Mouse (Mus musculus) heart, embryonic 16.5 days (tissue): ENCODE measurements around the gene Pctp. TPM values are rescaled to one million over a fixed set of nuclear protein-coding genes. Genes with fewer than 3 reads are reported as not detected.

Source experiments
- ATAC-seq: fragments of 200-750 bp; cut with Nextera tagmentation; replicated peaks from 2 replicates; pipeline ENCODE4 v1.8.0; 2017; ENCODE audit warnings: moderate number of reproducible peaks; ENCODE audit not compliant: insufficient read depth, low FRiP score; ENCODE audit errors: extremely low read depth
- H3K27ac ChIP-seq: fragments of 300-500 bp; sonication (generic); 2 replicates; pipeline ENCODE4 v1.5.1; 2014; ENCODE audit warnings: mild to moderate bottlenecking, low read length, control low read depth, moderate library complexity
- H3K27me3 ChIP-seq: fragments of 300-500 bp; sonication (generic); 2 replicates; pipeline ENCODE4 v1.6.1; 2014; ENCODE audit warnings: low read length, mixed read lengths; ENCODE audit not compliant: control insufficient read depth, insufficient read depth
- H3K36me3 ChIP-seq: fragments of 300-500 bp; sonication (generic); 2 replicates; pipeline ENCODE4 v1.6.1; 2014; ENCODE audit not compliant: control insufficient read depth, insufficient read depth
- H3K4me1 ChIP-seq: fragments of 300-500 bp; sonication (generic); 2 replicates; pipeline ENCODE4 v1.6.1; 2014; ENCODE audit warnings: low read length, mixed read lengths; ENCODE audit not compliant: control insufficient read depth, insufficient read depth
- H3K4me2 ChIP-seq: fragments of 300-500 bp; sonication (generic); 2 replicates; pipeline ENCODE4 v1.6.1; 2014; ENCODE audit warnings: low read depth, mild to moderate bottlenecking, control low read depth, low read length
- H3K4me3 ChIP-seq: fragments of 300-500 bp; sonication (generic); 2 replicates; pipeline ENCODE4 v1.5.1; 2014; ENCODE audit warnings: mild to moderate bottlenecking, control low read depth, low read length
- H3K9ac ChIP-seq: fragments of 300-500 bp; sonication (generic); 2 replicates; pipeline ENCODE4 v1.6.1; 2014; ENCODE audit warnings: low read length, control low read depth
- H3K9me3 ChIP-seq: fragments of 300-500 bp; sonication (generic); replicated peaks from 2 replicates; pipeline ENCODE4 v1.6.1; 2016; ENCODE audit warnings: low read length; ENCODE audit not compliant: control insufficient read depth
- WGBS: fragments of 180-500 bp; shearing (Covaris S2); extraction: QIAGEN DNeasy Blood & Tissue Kit; methylation state at CpG from one replicate; pipeline ENCODE4 v1.1.7; 2014; 5-methylcytosine and 5-hydroxymethylcytosine counted together
- polyA plus RNA-seq: library from polyadenylated mRNA; unstranded; fragments of >200 nt; fragmentation: Nextera tagmentation; extraction: Ambion mirVana; gene quantifications from 2 replicates; pipeline ENCODE4 v1.2.1, GENCODE M21; 2015

The Pctp gene
- polyA plus RNA-seq = 7.3 and 8.3 TPM in 2 replicates

- Histone ChIP-seq H3K4me2 (peak within 1 kb of the TSS; percentile 95), H3K27ac (peak within 1 kb of the TSS; percentile 63), H3K4me3 (peak within 1 kb of the TSS; percentile 85), H3K4me1 (peaks cover 7% of the 10 kb centered on the region; the same call in 1 of the 2 replicates), H3K9me3 (no peaks in the 10 kb centered on the region), H3K36me3 (no peaks in the 10 kb centered on the region), H3K27me3 (no peaks in the 10 kb centered on the region), H3K9ac (peak within 1 kb of the TSS; percentile 89)
- WGBS = 11% methylated on average over 35 of the region's 35 CpGs
- ATAC-seq = peak; percentile 99
These were observed at the start of gene Pctp for GRCm38 (mm10) chr11:90002231-90002986. Gene Pctp (minus strand): TSS chr11:90002894.

- peaks cover 10% of the 10 kb centered on the region for H3K4me1 ChIP-seq
- H3K27me3 ChIP-seq = no peaks in the 10 kb centered on the region
- WGBS = 77% methylated on average over 7 of the region's 7 CpGs
- no peak for ATAC-seq
- no peaks in the 10 kb centered on the region for H3K9me3 ChIP-seq
- H3K4me3 ChIP-seq = no peak overlapping the region
- no peaks in the 10 kb centered on the region for H3K36me3 ChIP-seq
- no peak overlapping the region for H3K27ac ChIP-seq
- H3K9ac ChIP-seq = no peak overlapping the region
- H3K4me2 ChIP-seq = no peak overlapping the region
These were observed 47.3 kb upstream of the Pctp start for GRCm38 (mm10) chr11:90050016-90050415.

GRCm38 (mm10) chr11:90047271-90047670, 44.6 kb upstream of the Pctp start:
- ATAC-seq = no peak
- no peaks in the 10 kb centered on the region for H3K9me3 ChIP-seq
- H3K27ac ChIP-seq = no peak overlapping the region

GRCm38 (mm10) chr11:90046211-90046610, 43.5 kb upstream of the Pctp start:
- peaks cover 2% of the 10 kb centered on the region; the same call in 1 of the 2 replicates for H3K4me1 ChIP-seq
- no peak overlapping the region for H3K4me2 ChIP-seq
- WGBS = 33% methylated on average over 7 of the region's 7 CpGs
- H3K36me3 ChIP-seq = no peaks in the 10 kb centered on the region
- H3K27ac ChIP-seq = no peak overlapping the region
- H3K9ac ChIP-seq = no peak overlapping the region
- no peak overlapping the region for H3K4me3 ChIP-seq
- no peaks in the 10 kb centered on the region for H3K27me3 ChIP-seq
- ATAC-seq = no peak
- no peaks in the 10 kb centered on the region for H3K9me3 ChIP-seq

More at GRCm38 (mm10) chr11:90047271-90047670, 44.6 kb upstream of the Pctp start:
- WGBS = 51% methylated on average over 9 of the region's 9 CpGs
- no peaks in the 10 kb centered on the region for H3K36me3 ChIP-seq
- H3K9ac ChIP-seq = no peak overlapping the region
- H3K4me3 ChIP-seq = no peak overlapping the region
- H3K27me3 ChIP-seq = no peaks in the 10 kb centered on the region
- peaks cover 2% of the 10 kb centered on the region; the same call in 1 of the 2 replicates for H3K4me1 ChIP-seq
- H3K4me2 ChIP-seq = no peak overlapping the region

- Histone ChIP-seq H3K27me3 (no peaks in the 10 kb centered on the region), H3K9me3 (no peaks in the 10 kb centered on the region), H3K4me3 (no peak overlapping the region), H3K36me3 (no peaks in the 10 kb centered on the region), H3K4me2 (no peak overlapping the region), H3K9ac (no peak overlapping the region), H3K27ac (no peak overlapping the region), H3K4me1 (peaks cover 2% of the 10 kb centered on the region; the same call in 1 of the 2 replicates)
- no peak for ATAC-seq
- 79% methylated on average over 4 of the region's 4 CpGs for WGBS
These were observed 41.8 kb upstream of the Pctp start for GRCm38 (mm10) chr11:90044459-90044858.

- ATAC-seq = no peak; the same call in 1 of the 2 replicates
- peaks cover 7% of the 10 kb centered on the region for H3K36me3 ChIP-seq
- H3K9ac ChIP-seq = no peak overlapping the region
- no peak overlapping the region for H3K4me3 ChIP-seq
- 25% methylated on average over 5 of the region's 5 CpGs for WGBS
- H3K27me3 ChIP-seq = no peaks in the 10 kb centered on the region
- no peak overlapping the region for H3K27ac ChIP-seq
- H3K9me3 ChIP-seq = peaks cover 3% of the 10 kb centered on the region; the same call in 1 of the 2 replicates
- no peak overlapping the region for H3K4me2 ChIP-seq
- peaks cover 3% of the 10 kb centered on the region for H3K4me1 ChIP-seq
These were observed 35.3 kb upstream of the Pctp start for GRCm38 (mm10) chr11:90038022-90038421.

GRCm38 (mm10) chr11:90036416-90036815, 33.7 kb upstream of the Pctp start:
- Histone ChIP-seq H3K4me2 (no peak overlapping the region), H3K27ac (no peak overlapping the region), H3K4me1 (peaks cover 3% of the 10 kb centered on the region), H3K36me3 (peaks cover 7% of the 10 kb centered on the region), H3K9me3 (peaks cover 3% of the 10 kb centered on the region; the same call in 1 of the 2 replicates), H3K27me3 (no peaks in the 10 kb centered on the region; the same call in 1 of the 2 replicates), H3K4me3 (no peak overlapping the region), H3K9ac (no peak overlapping the region)
- no peak for ATAC-seq
- 88% methylated on average over 4 of the region's 4 CpGs for WGBS

- H3K27me3 ChIP-seq = no peaks in the 10 kb centered on the region; the same call in 1 of the 2 replicates
- peaks cover 7% of the 10 kb centered on the region for H3K36me3 ChIP-seq
- ATAC-seq = no peak
- H3K4me3 ChIP-seq = no peak overlapping the region
- WGBS = 84% methylated on average over 14 of the region's 14 CpGs
- H3K4me1 ChIP-seq = peaks cover 3% of the 10 kb centered on the region
- H3K9me3 ChIP-seq = peaks cover 3% of the 10 kb centered on the region; the same call in 1 of the 2 replicates
- H3K9ac ChIP-seq = no peak overlapping the region
- no peak overlapping the region for H3K4me2 ChIP-seq
- no peak overlapping the region for H3K27ac ChIP-seq
These were observed 32.8 kb upstream of the Pctp start for GRCm38 (mm10) chr11:90035532-90035931.

GRCm38 (mm10) chr11:90034646-90035045, 32.0 kb upstream of the Pctp start:
- Histone ChIP-seq H3K9ac (no peak overlapping the region), H3K4me1 (peaks cover 4% of the 10 kb centered on the region), H3K9me3 (peaks cover 3% of the 10 kb centered on the region; the same call in 1 of the 2 replicates), H3K36me3 (peaks cover 7% of the 10 kb centered on the region), H3K4me2 (peak overlapping the region; percentile 28; the same call in 1 of the 2 replicates), H3K4me3 (no peak overlapping the region), H3K27me3 (no peaks in the 10 kb centered on the region; the same call in 1 of the 2 replicates), H3K27ac (no peak overlapping the region)
- ATAC-seq = peak; percentile 49; the same call in 1 of the 2 replicates
- WGBS = 59% methylated on average over 12 of the region's 12 CpGs
